Mouse (Mus musculus) thymus, postnatal 10 days (tissue): Measurements from ENCODE around the gene Lcmt2.
A peak's percentile ranks its signal among the peaks of the same experiment; 100 is the strongest.

Experiments used
- DNase-seq, 2 experiments: peaks; one replicate each; pipeline ENCODE4 v3.0.0; 2021; ENCODE audit warnings: low spot score in 2 of 2

Gene Lcmt2

DNA sequence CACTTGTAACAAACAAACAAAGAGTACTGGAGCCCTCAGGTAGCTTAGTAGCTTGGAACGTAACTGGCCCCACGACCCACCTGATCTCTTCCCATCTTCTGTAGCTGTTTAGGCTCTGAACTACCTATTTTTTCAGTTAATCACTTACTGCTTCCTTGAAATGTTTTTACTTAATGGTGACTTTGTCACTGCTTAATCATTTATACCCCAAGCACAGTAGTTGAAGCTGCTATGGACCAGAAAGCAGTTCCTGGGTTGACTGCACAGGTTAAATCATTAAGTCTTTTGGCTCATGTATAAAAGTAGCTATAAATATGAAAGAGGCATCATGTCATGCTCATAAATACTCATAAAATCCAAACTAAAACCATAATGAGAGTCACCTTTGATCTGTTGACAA, 25.0 kb downstream of the Lcmt2 start:
- no peak for DNase-seq

DNA sequence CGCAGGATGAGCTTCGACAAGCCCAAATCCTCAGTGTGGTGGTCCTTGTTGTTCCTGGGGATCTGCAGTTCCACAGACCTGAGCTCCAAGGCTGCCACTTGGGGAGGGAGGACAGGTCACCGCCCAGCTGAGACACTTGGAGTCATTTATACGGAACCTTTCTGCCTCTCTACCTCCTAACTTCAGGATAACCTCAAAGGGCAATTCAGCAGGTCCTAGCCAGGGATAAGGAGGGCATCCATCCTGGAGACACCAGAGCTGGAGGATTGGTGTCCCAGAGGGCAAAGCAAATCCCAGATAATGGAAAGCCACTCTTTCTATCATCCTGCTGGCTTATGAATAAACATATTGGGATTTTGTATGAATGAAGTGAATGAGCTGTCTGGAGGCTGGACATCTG, 30.8 kb downstream of the Lcmt2 start, which contains the start of gene Tgm7:
Gene Tgm7, minus strand, starts transcription at position 101 of the 400 bp plus-strand sequence.
- DNase-seq: no peak

DNA sequence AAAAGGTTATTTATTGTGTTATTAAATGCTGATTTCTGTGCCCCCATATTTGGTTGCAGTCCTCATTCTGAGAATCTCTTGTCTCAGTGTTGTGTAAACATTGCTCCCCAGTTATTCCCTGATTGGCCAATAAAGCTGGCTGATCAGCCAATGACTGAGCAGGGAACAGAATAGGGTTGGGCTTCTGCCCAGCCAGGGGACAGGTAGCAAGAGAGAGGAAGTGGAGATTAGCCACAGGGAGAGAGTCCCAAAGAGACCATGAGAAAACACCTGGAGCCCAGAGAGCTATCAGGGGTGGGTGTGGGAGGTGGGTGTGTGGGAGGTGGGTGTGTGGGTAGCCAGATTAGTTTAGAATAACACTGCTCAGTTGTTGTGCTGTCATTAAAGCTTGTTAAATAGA, 34.5 kb downstream of the Lcmt2 start:
- no peak for DNase-seq

DNA sequence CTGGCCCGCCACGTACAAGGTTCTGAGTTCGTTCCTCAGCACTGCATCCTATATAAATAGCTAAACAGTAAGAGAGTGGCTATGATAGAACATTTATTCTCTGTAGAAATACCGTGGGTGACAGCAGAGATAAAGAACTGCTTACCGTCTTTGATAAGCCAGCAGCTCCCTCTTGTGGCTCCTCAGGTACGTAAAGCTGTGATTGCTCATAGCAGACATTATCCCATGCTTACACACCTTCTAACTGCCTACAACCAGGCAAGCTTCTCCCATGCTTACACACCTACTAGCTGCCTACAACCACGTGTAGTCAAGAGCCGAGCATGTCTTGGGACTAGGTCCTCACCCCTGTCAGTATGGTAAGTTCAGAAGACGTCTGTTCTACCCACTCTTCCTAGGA, 38.4 kb downstream of the Lcmt2 start:
- peak; percentile 20 to 63 for DNase-seq

DNA sequence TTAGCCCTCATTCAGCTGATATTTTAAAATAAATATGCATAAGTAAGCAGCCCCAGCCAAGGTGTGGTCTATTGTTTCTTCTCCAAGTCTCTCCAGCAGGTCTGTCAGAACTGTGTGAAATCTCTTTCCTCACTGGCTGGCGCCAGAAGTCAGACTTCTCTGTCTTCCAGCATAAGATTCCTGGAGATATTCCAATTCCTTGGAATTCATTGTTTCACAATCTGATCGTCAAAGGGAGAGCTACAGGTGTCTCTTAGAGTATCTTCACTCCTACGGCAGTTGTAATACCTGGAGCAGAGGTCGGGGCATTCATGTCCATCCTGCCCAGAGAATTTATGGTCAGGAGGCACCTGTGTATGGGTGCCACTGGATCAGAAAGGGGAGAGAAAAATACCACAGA, 50.7 kb downstream of the Lcmt2 start:
- DNase-seq: no peak

DNA sequence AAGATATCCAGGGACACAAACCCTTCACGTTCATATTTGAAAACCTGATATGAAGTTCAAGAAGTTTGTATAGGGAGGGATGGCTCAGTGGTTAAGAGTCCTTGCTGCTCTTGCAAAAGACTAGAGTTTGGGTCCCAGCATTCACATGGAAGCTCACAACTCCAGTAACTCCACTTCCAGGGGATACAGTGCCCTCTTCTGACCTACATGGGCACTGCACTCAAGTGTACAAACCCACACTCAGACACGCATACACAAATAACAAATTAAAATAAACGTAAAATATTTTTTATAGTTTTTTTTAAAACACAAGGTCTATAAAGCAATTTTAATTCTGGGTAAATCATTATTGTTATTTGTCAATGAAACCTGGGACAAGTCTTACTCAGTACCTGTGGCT, 51.9 kb downstream of the Lcmt2 start:
- no peak for DNase-seq

DNA sequence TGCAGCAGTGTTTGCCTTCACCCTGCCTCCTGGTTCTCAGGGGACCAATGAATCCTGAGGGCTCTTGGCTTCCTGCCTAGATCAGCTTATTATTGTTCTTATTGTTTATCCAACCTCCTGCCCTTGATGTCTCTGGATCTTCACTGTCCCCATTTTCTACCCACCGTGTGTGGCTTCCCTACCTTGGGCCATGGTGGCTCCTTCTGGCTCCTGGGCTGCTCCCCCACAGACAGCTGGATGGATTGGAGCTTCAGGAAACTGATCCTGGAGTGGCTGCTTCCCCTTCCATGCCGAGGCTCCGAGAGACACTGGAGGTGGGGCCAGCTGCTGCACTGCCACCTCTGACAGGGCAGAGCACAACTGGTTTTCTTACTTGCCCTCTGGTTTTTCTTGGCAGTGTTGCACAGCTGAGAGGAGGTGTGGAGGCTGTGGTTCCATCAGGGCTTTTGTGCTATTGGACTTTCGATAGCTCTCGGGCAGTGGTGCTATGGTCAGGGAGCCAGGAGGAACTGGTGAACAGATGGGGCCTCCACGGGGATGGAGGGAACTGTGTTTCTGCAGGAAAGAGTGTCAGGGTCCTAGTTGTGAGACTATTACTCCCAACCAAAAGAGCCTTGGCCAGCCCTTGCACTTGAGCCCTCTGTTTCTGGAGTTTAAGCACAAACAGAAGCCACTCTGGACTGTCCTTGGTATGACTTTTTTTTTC, 54.8 kb downstream of the Lcmt2 start, which contains the start of gene Tgm5:
Gene Tgm5, minus strand, starts transcription at position 362 of the 706 bp plus-strand sequence.
- no peak for DNase-seq

DNA sequence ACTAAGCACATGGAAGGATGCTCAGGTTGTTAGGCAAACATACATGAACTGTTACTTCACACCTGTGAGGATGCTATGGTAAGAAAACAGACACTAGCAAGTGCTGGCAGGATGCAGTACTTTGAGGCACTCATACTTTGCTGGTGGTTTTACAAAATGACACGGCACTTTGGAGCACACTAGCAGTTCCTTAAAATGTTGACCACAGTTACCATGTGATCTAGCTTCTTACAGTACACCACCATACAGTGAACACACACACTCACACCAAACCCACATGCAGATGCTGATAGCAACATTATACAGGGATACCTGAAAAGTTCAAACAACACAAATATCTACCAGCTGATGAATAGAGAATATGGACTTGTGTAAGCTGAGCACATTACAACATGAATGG, 57.8 kb downstream of the Lcmt2 start:
- DNase-seq: no peak
